Mouse (Mus musculus) heart, postnatal 0 days (tissue): ENCODE data around the gene Snrpa1.

Experiments used
- CTCF ChIP-seq: IDR thresholded peaks from 2 replicates; pipeline ENCODE4 v1.5.1; 2016; ENCODE audit warnings: antibody characterized with exemption, control low read depth, low read depth
- EP300 ChIP-seq: IDR thresholded peaks from 2 replicates; pipeline ENCODE4 v1.6.1; 2016; ENCODE audit warnings: antibody characterized with exemption, low read depth

DNA sequence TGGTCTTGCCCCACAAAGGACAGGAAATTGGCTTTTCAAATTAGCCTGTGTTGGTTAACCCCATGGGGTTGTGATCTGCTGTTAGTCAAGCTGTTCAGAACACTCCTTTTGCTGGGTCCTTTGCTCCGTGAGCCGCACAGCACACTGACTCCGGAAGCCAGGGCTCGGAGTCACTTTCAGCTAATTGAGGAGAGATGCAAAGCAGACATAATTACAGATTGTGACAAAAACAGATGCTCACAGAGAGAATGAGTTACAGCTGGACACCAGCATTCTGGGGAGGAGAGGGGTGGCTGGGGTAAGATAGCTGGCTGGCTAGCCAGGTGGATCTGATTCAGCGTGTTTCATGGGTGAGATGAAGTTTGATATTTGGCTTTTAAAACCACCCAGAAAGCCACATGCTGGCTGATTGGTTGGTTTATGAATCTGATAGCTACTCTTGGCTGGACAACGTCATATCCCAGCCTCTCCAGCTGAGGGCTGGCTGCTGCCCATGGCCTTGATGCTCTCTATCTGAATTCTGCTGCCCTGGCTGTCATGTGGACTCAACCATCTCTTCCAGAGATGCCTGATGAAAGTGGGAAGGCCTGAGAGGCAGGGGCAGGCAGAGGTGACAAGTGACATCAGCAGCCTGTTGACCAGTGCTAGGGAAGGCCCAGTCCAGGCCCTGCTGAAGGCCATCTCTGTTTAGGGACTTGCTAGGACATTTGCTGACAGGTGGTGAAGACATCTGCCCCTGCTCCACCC lies 29.9 kb upstream of the Snrpa1 start:
- TF ChIP-seq EP300 = no peak
- TF ChIP-seq CTCF = no peak
